Mouse (Mus musculus) forebrain, embryonic 12.5 days (tissue): ENCODE data around the gene Tspan33. TPM values are rescaled to one million over a fixed set of nuclear protein-coding genes. Genes with fewer than 3 reads are reported as not detected.

ENCODE experiments used
- ATAC-seq: fragments of 200-750 bp; cut with Nextera tagmentation; 2 replicates; pipeline ENCODE4 v1.8.0; 2017; ENCODE audit warnings: moderate TSS enrichment; ENCODE audit not compliant: low FRiP score
- H3K27ac ChIP-seq: fragments of 300-500 bp; sonication (generic); 2 replicates; pipeline ENCODE4 v1.5.1; 2016; ENCODE audit warnings: mild to moderate bottlenecking
- H3K27me3 ChIP-seq: fragments of 300-500 bp; sonication (generic); 2 replicates; pipeline ENCODE4 v1.6.1; 2016; ENCODE audit warnings: mild to moderate bottlenecking
- H3K36me3 ChIP-seq: fragments of 300-500 bp; sonication (generic); replicated peaks from 2 replicates; pipeline ENCODE4 v1.6.1; 2016; ENCODE audit warnings: mild to moderate bottlenecking
- H3K4me1 ChIP-seq: fragments of 300-500 bp; sonication (generic); 2 replicates; pipeline ENCODE4 v1.6.1; 2016
- H3K4me2 ChIP-seq: fragments of 300-500 bp; sonication (generic); 2 replicates; pipeline ENCODE4 v1.6.1; 2016; ENCODE audit warnings: mild to moderate bottlenecking, moderate library complexity
- H3K4me3 ChIP-seq: fragments of 300-500 bp; sonication (generic); replicated peaks from 2 replicates; pipeline ENCODE4 v1.5.1; 2016; ENCODE audit warnings: mild to moderate bottlenecking
- H3K9ac ChIP-seq: fragments of 300-500 bp; sonication (generic); 2 replicates; pipeline ENCODE4 v1.6.1; 2016; ENCODE audit warnings: mild to moderate bottlenecking
- H3K9me3 ChIP-seq: fragments of 300-500 bp; sonication (generic); 2 replicates; pipeline ENCODE4 v1.6.1; 2016
- WGBS: fragments of 180-500 bp; shearing (Covaris S2); methylation state at CpG from one replicate; pipeline ENCODE4 v1.1.7; 2016; 5-methylcytosine and 5-hydroxymethylcytosine counted together
- polyA plus RNA-seq: library from polyadenylated mRNA; unstranded; fragments of >200 nt; fragmentation: Nextera tagmentation; extraction: Ambion mirVana; gene quantifications from 2 replicates; pipeline ENCODE4 v1.2.1, GENCODE M21; 2016

The Tspan33 gene
- polyA plus RNA-seq, 1 experiment from 2014 or later, result 9.2 TPM

- Histone ChIP-seq H3K4me3 (no peak overlapping the region), H3K36me3 (peaks cover 33% of the 10 kb centered on the region), H3K9me3 (no peaks in the 10 kb centered on the region), H3K4me1 (no peaks in the 10 kb centered on the region), H3K9ac (no peak overlapping the region), H3K27ac (no peak overlapping the region), H3K4me2 (no peak overlapping the region), H3K27me3 (no peaks in the 10 kb centered on the region)
- no peak for ATAC-seq
- 64% methylated on average over 4 of the region's 4 CpGs for WGBS
Measured at GRCm38 (mm10) chr6:29762524-29762923, 68.5 kb downstream of the Tspan33 start.

- no peak overlapping the region for H3K27ac ChIP-seq
- H3K36me3 ChIP-seq, result 0 out of 2 replicates have a peak, but pooled peaks cover 3% of the 10 kb centered on the region
- H3K9ac ChIP-seq, result no peak overlapping the region
- 95% methylated on average over 2 of the region's 2 CpGs for whole genome bisulfite sequencing
- no peaks in the 10 kb centered on the region for H3K9me3 ChIP-seq
- peaks cover 9% of the 10 kb centered on the region; the same call in 1 of the 2 replicates for H3K4me1 ChIP-seq
- no peak for ATAC-seq
- no peak overlapping the region for H3K4me3 ChIP-seq
- no peak overlapping the region for H3K4me2 ChIP-seq
- peaks cover 4% of the 10 kb centered on the region; the same call in 1 of the 2 replicates for H3K27me3 ChIP-seq
Measured at GRCm38 (mm10) chr6:29766874-29767273, 72.9 kb downstream of the Tspan33 start.

Other genes starting within 250 kb of the Tspan33 start
- 196 and 197 TPM in 2 replicates for gene Atp6v1f, start 226.5 kb upstream of the Tspan33 start, polyA plus RNA-seq
- gene Atp6v1fnb, start 222.8 kb upstream of the Tspan33 start, polyA plus RNA-seq, result 0.37 TPM in 1 of 2 replicates, not detected in the other
- gene Kcp, start 186.3 kb upstream of the Tspan33 start, polyA plus RNA-seq, result 9.4 and 10.8 TPM in 2 replicates
- gene Irf5, start 167.6 kb upstream of the Tspan33 start, polyA plus RNA-seq, result 0.95 and 1.3 TPM in 2 replicates
- gene Tnpo3, start 84.3 kb upstream of the Tspan33 start, polyA plus RNA-seq, result 119 and 123 TPM in 2 replicates
- 45.1 and 48.4 TPM in 2 replicates for gene Smo, start 41.3 kb downstream of the Tspan33 start, polyA plus RNA-seq
- gene Ahcyl2, start 73.8 kb downstream of the Tspan33 start, polyA plus RNA-seq, result 14.7 and 18.6 TPM in 2 replicates
- gene Strip2, start 222.8 kb downstream of the Tspan33 start, polyA plus RNA-seq, result 0.59 and 0.69 TPM in 2 replicates